Mouse (Mus musculus): ENCODE results near the gene Mark3. TPM values are rescaled to one million over a fixed set of nuclear protein-coding genes. Genes with fewer than 3 reads are reported as not detected.

The Mark3 gene
- 25.7 and 28.1 TPM in 2 replicates for polyA plus RNA-seq (2015; fragmentation: Nextera tagmentation; extraction: Ambion mirVana)

GRCm38 (mm10) chr12:111574074-111574886 is at the start of gene Mark3:
Gene Mark3, plus strand, starts transcription at chr12:111574523.
- Histone ChIP-seq H3K4me2 (ENCODE audit: low read depth, low read length) (peak within 1 kb of the TSS; percentile 95), H3K9ac (ENCODE audit: low read length) (peak within 1 kb of the TSS; percentile 91), H3K4me3 (ENCODE audit: low read length) (peak within 1 kb of the TSS; percentile 96), H3K36me3 (ENCODE audit: control insufficient read depth, insufficient read depth) (no peaks in the 10 kb centered on the region), H3K4me1 (ENCODE audit: control insufficient read depth, insufficient read depth, low read length) (peaks cover 19% of the 10 kb centered on the region), H3K27me3 (ENCODE audit: control insufficient read depth, insufficient read depth, low read length) (no peaks in the 10 kb centered on the region), H3K9me3 (replicated peaks; ENCODE audit: control insufficient read depth, low read length) (no peaks in the 10 kb centered on the region), H3K27ac (ENCODE audit: low read length) (peak within 1 kb of the TSS; percentile 95)
- peak; percentile 98 for ATAC-seq (replicated peaks; ENCODE audit: extremely low read depth, insufficient read depth, low FRiP score)
- under 1% methylated on average over 69 of the region's 75 CpGs for WGBS

DNA sequence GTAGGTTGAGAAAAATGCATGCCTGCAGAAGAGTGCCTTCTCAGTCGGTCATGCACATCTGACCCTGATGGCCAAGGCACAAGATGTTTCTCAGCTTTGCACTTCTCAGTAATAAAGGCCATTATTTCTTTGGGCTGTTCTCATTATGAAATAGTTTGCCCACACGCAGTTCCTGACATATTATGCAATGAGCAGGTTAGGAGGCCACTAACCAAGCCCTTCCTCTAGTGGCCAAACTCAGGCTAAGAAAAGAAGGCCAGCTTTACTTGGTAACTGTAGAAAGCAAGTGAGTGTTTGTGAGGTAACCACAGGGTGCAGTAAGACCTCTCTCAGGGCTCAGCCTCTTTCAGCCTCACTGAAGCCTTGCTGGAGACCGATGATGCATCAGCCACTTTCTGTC is 49.4 kb upstream of the Mark3 start:
- H3K27me3 ChIP-seq (ENCODE audit: control insufficient read depth, insufficient read depth, low read length) = no peaks in the 10 kb centered on the region
- ATAC-seq (replicated peaks; ENCODE audit: extremely low read depth, insufficient read depth, low FRiP score) = no peak
- no peaks in the 10 kb centered on the region for H3K4me1 ChIP-seq (ENCODE audit: control insufficient read depth, insufficient read depth, low read length)
- H3K9ac ChIP-seq (ENCODE audit: low read length) = no peak overlapping the region
- WGBS = 78% methylated on average over 3 of the region's 3 CpGs
- peaks cover 4% of the 10 kb centered on the region; the same call in 1 of the 2 replicates for H3K9me3 ChIP-seq (replicated peaks; ENCODE audit: control insufficient read depth, low read length)
- no peaks in the 10 kb centered on the region for H3K36me3 ChIP-seq (ENCODE audit: control insufficient read depth, insufficient read depth)
- H3K27ac ChIP-seq (ENCODE audit: low read length) = no peak overlapping the region
- no peak overlapping the region for H3K4me3 ChIP-seq (ENCODE audit: low read length)
- no peak overlapping the region for H3K4me2 ChIP-seq (ENCODE audit: low read depth, low read length)

DNA sequence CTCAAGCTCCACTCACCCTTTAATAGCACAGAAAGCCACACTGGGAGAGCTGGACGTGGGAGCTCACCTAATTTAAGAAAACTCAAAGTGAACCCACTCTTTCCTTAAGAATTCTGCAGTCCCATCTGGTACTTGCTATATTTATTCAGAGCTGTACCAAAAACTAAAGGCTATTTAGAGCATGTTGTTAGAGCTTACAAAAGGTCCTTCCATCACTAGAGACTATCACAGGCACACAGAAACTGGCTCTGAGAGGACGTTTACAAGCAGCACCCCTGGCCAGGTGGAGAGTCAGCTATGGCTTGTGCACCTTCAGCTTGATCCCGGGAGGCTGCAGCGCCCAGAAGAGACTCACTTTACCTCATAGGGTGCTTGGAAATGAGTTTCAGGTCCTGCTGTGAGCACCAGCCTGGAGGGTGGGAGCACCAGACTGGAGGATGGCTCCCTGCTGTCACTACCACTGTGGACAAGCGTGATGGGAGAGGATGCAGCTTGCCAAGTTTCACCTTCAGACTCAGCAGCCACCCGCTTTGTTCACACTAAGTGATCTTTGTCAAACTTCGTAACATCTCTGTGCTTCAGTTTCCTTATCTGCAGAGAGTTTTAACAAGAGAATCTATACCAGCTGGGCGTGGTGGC is 46.6 kb upstream of the Mark3 start:
- 50% methylated on average over 8 of the region's 8 CpGs for WGBS
- no peak overlapping the region for H3K9ac ChIP-seq (ENCODE audit: low read length)
- no peaks in the 10 kb centered on the region for H3K4me1 ChIP-seq (ENCODE audit: control insufficient read depth, insufficient read depth, low read length)
- ATAC-seq (replicated peaks; ENCODE audit: extremely low read depth, insufficient read depth, low FRiP score) = no peak
- no peaks in the 10 kb centered on the region for H3K36me3 ChIP-seq (ENCODE audit: control insufficient read depth, insufficient read depth)
- H3K27ac ChIP-seq (ENCODE audit: low read length) = no peak overlapping the region
- H3K4me2 ChIP-seq (ENCODE audit: low read depth, low read length) = no peak overlapping the region
- no peaks in the 10 kb centered on the region for H3K9me3 ChIP-seq (replicated peaks; ENCODE audit: control insufficient read depth, low read length)
- no peak overlapping the region for H3K4me3 ChIP-seq (ENCODE audit: low read length)
- no peaks in the 10 kb centered on the region for H3K27me3 ChIP-seq (ENCODE audit: control insufficient read depth, insufficient read depth, low read length)

GRCm38 (mm10) chr12:111529192-111529591 is 45.1 kb upstream of the Mark3 start:
- 17% methylated on average over 8 of the region's 8 CpGs for WGBS
- no peak for ATAC-seq (replicated peaks; ENCODE audit: extremely low read depth, insufficient read depth, low FRiP score)
- H3K27me3 ChIP-seq (ENCODE audit: control insufficient read depth, insufficient read depth, low read length) = no peaks in the 10 kb centered on the region
- no peak overlapping the region for H3K4me2 ChIP-seq (ENCODE audit: low read depth, low read length)
- no peak overlapping the region for H3K27ac ChIP-seq (ENCODE audit: low read length)
- H3K9me3 ChIP-seq (replicated peaks; ENCODE audit: control insufficient read depth, low read length) = no peaks in the 10 kb centered on the region
- no peak overlapping the region for H3K9ac ChIP-seq (ENCODE audit: low read length)
- no peaks in the 10 kb centered on the region for H3K4me1 ChIP-seq (ENCODE audit: control insufficient read depth, insufficient read depth, low read length)
- H3K4me3 ChIP-seq (ENCODE audit: low read length) = no peak overlapping the region
- no peaks in the 10 kb centered on the region for H3K36me3 ChIP-seq (ENCODE audit: control insufficient read depth, insufficient read depth)

- no peak overlapping the region for H3K4me3 ChIP-seq (ENCODE audit: low read length)
- ATAC-seq (replicated peaks; ENCODE audit: extremely low read depth, insufficient read depth, low FRiP score) = no peak
- H3K4me1 ChIP-seq (ENCODE audit: control insufficient read depth, insufficient read depth, low read length) = peaks cover 14% of the 10 kb centered on the region
- no peak overlapping the region for H3K27ac ChIP-seq (ENCODE audit: low read length)
- no peaks in the 10 kb centered on the region for H3K27me3 ChIP-seq (ENCODE audit: control insufficient read depth, insufficient read depth, low read length)
- no peaks in the 10 kb centered on the region for H3K9me3 ChIP-seq (replicated peaks; ENCODE audit: control insufficient read depth, low read length)
- H3K36me3 ChIP-seq (ENCODE audit: control insufficient read depth, insufficient read depth) = no peaks in the 10 kb centered on the region
- H3K4me2 ChIP-seq (ENCODE audit: low read depth, low read length) = no peak overlapping the region
- 63% methylated on average over 11 of the region's 11 CpGs for WGBS
- no peak overlapping the region for H3K9ac ChIP-seq (ENCODE audit: low read length)
Observed at GRCm38 (mm10) chr12:111533096-111533794, 41.1 kb upstream of the Mark3 start.

GRCm38 (mm10) chr12:111535281-111535680 is 39.0 kb upstream of the Mark3 start:
- 34% methylated on average over 6 of the region's 6 CpGs for WGBS
- H3K9ac ChIP-seq (ENCODE audit: low read length) = no peak overlapping the region
- peaks cover 8% of the 10 kb centered on the region for H3K36me3 ChIP-seq (ENCODE audit: control insufficient read depth, insufficient read depth)
- H3K4me2 ChIP-seq (ENCODE audit: low read depth, low read length) = peak overlapping the region; percentile 6; the same call in 1 of the 2 replicates
- no peak overlapping the region for H3K4me3 ChIP-seq (ENCODE audit: low read length)
- no peak overlapping the region for H3K27ac ChIP-seq (ENCODE audit: low read length)
- no peaks in the 10 kb centered on the region for H3K9me3 ChIP-seq (replicated peaks; ENCODE audit: control insufficient read depth, low read length)
- H3K4me1 ChIP-seq (ENCODE audit: control insufficient read depth, insufficient read depth, low read length) = peaks cover 24% of the 10 kb centered on the region
- H3K27me3 ChIP-seq (ENCODE audit: control insufficient read depth, insufficient read depth, low read length) = no peaks in the 10 kb centered on the region
- ATAC-seq (replicated peaks; ENCODE audit: extremely low read depth, insufficient read depth, low FRiP score) = no peak

DNA sequence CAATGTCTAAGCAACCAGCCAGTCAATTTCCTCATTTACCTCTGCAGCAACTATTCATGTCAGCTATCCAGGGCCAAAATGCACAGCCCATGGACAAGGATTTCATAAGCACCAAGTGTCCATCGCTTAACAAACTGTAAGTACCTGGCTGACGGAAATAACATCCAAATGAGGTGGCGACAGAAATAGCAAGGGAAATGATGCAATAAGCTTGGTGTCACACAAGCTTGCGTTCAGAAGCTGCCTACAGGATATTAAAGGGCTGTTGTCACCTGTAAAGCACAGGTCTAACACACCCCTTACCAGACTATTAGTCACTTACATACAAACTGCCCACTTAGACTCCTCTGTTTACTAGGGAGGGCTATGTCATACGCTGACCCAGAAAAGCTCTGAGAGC is 38.6 kb upstream of the Mark3 start:
- Histone ChIP-seq H3K4me1 (ENCODE audit: control insufficient read depth, insufficient read depth, low read length) (peaks cover 24% of the 10 kb centered on the region), H3K9ac (ENCODE audit: low read length) (peak overlapping the region; percentile 4; the same call in 1 of the 2 replicates), H3K27me3 (ENCODE audit: control insufficient read depth, insufficient read depth, low read length) (no peaks in the 10 kb centered on the region), H3K4me3 (ENCODE audit: low read length) (no peak overlapping the region), H3K4me2 (ENCODE audit: low read depth, low read length) (peak overlapping the region; percentile 6; the same call in 1 of the 2 replicates), H3K36me3 (ENCODE audit: control insufficient read depth, insufficient read depth) (peaks cover 13% of the 10 kb centered on the region), H3K27ac (ENCODE audit: low read length) (no peak overlapping the region), H3K9me3 (replicated peaks; ENCODE audit: control insufficient read depth, low read length) (no peaks in the 10 kb centered on the region)
- ATAC-seq (replicated peaks; ENCODE audit: extremely low read depth, insufficient read depth, low FRiP score) = no peak
- WGBS = 56% methylated on average over 5 of the region's 5 CpGs

DNA sequence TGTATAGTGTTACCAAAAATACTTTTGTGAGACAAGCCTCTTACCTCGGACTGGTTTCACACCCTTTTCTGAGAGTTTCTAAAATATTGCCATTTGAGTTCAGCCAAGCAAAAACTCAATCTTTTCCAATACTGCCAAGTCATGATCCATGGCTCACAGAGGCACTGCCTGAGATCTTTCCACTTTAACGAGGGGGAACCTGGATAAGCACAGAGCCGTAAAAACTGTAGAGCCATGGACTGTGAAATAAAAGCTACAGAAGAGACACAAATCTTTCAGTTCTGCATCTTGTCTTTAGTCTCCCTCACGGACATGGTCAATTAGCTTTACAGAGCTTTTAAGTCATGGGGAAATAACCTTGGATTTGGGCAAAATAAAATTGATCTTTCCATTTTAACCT is 37.6 kb upstream of the Mark3 start:
- H3K4me1 ChIP-seq (ENCODE audit: control insufficient read depth, insufficient read depth, low read length) = peaks cover 27% of the 10 kb centered on the region
- peak overlapping the region; percentile 64 for H3K4me2 ChIP-seq (ENCODE audit: low read depth, low read length)
- no peaks in the 10 kb centered on the region for H3K9me3 ChIP-seq (replicated peaks; ENCODE audit: control insufficient read depth, low read length)
- WGBS = 45% methylated on average over 4 of the region's 4 CpGs
- H3K27me3 ChIP-seq (ENCODE audit: control insufficient read depth, insufficient read depth, low read length) = no peaks in the 10 kb centered on the region
- H3K36me3 ChIP-seq (ENCODE audit: control insufficient read depth, insufficient read depth) = peaks cover 21% of the 10 kb centered on the region
- no peak overlapping the region for H3K27ac ChIP-seq (ENCODE audit: low read length)
- peak overlapping the region; percentile 99 for H3K9ac ChIP-seq (ENCODE audit: low read length)
- ATAC-seq (replicated peaks; ENCODE audit: extremely low read depth, insufficient read depth, low FRiP score) = no peak
- peak overlapping the region; percentile 97 for H3K4me3 ChIP-seq (ENCODE audit: low read length)
